Mouse (Mus musculus): ENCODE data around the gene Dgkd. TPM values are rescaled to one million over a fixed set of nuclear protein-coding genes. Genes with fewer than 3 reads are reported as not detected.

The Dgkd gene
- total RNA-seq, 4 experiments from 2014 or later, result 102 to 113 (median 110) TPM

- no peak for DNase-seq (ENCODE audit: low spot score in 2 of 2)
These were observed 27.8 kb downstream of the Dgkd start for GRCm38 (mm10) chr1:87880856-87881255.

DNA sequence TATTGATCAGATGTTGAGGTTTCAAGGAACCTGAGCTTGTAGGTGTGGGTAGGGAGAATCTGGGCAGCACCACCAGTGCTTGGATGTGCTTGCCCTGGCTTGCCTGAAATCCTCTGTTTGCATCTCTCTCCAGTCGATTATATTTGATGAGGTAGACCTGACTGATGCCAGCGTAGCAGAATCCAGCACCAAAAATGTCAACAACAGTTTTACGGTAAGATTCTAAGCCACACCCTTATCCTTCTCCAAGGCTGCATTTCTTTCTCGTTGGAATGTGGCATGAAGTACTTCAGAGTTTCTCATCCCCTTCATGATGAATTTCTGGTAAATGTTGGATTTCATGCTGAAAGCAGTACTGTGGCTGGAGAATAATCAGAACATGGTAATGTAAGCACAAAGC, 28.6 kb downstream of the Dgkd start:
- no peak for DNase-seq (ENCODE audit: low spot score in 2 of 2)

- DNase-seq (ENCODE audit: low spot score in 2 of 2), result no peak
These were observed 29.5 kb downstream of the Dgkd start for GRCm38 (mm10) chr1:87882554-87882953.

GRCm38 (mm10) chr1:87890960-87891359, 37.9 kb downstream of the Dgkd start:
- DNase-seq (ENCODE audit: low spot score in 2 of 2), result no peak

DNA sequence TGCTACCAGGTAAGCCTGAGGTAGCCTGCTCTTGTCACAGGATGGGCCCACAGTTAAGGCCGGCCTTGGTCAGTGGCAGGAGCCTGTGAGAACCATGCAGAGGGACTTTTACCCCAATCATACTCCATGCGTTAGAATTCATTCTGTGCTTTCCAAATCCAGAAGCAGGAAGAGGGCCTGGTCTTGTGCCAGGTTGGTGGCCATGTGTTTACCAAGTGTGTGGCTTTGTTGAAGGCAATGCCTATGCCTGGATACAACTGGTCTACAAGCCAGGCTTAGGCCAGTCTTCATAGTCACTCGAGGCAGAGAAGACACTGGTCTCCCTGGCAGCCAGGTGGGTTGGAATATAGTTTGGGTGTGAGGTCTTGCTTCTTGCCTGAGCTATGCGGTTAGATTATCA, 38.5 kb downstream of the Dgkd start:
- DNase-seq (ENCODE audit: low spot score in 2 of 2), result no peak

- DNase-seq (ENCODE audit: low spot score in 2 of 2), result no peak
These were observed 39.4 kb downstream of the Dgkd start for GRCm38 (mm10) chr1:87892499-87892898.

GRCm38 (mm10) chr1:87893414-87893813, 40.3 kb downstream of the Dgkd start:
- no peak for DNase-seq (ENCODE audit: low spot score in 2 of 2)

- DNase-seq (ENCODE audit: low spot score in 2 of 2), result no peak
These were observed 43.8 kb downstream of the Dgkd start for GRCm38 (mm10) chr1:87896921-87897320.

DNA sequence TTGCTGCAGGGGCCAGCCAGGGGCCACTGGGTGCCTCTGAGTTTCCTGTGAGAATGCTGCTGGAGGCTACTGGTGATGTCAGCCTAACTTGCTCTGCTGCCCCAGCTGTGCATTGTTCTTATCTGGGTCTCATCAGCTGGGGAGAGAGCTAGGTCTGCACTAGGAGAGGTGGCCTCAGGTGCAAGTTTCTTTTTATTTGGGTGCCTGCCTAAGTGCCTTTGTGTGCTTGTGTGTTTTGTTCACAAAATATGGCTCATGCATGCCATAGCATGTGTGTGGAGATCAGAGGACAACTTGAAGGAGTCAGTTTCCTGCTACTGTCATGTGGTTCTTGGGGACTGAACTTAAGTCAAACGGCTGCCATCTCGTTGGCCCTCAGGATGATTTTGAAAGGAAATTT, 46.6 kb downstream of the Dgkd start:
- DNase-seq (ENCODE audit: low spot score in 2 of 2), result no peak

GRCm38 (mm10) chr1:87900979-87901378, 47.9 kb downstream of the Dgkd start:
- DNase-seq (ENCODE audit: low spot score in 2 of 2), result no peak

DNA sequence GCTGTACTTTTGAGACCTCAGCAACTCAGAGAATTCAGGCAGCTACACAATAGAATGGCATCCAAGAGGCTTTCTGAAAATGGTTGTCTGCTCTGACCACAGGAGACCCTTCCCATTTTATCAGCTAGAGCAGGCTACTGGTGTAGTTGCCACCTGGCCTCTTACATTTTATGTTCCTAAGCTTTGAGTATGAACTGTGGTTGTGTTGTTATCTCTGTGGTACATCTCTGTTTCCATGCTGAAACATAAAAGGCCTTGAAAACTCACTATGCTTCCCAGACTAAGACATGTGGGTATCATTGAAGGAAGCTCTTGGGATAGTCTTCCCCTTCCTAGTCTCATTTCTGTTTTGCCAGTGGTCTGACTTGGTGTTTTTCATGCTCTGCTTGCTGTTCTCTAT, 49.1 kb downstream of the Dgkd start:
- DNase-seq (ENCODE audit: low spot score in 2 of 2), result no peak

DNA sequence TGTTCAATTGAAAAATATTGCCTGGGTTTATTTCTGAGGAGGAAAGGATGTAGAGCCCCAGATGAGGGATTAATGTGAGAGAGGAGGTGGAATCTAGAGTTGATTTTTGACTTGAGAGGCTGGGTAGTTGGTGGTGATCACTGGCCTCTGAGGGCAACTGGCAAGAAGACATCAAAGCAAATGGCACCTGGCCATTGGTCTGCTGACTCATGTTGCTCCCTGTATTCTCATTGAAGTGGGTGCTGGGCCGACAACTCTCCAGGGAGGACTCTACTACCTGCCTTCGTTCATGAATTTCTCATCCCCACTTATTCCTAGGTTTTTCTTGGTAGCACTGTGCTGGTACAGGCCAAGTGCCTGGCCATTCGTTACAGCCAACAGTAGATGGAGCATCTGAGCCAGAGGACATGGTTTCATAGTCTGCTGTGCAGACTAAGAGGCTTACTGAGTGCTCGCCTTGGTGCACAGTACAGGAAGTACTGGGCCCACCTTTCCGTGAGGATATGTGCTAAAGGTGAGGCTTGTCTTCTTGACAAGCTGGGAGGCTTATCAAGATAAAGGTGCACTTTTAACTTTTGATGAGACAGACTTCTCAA, 53.4 kb downstream of the Dgkd start:
- DNase-seq (ENCODE audit: low spot score in 2 of 2), result no peak

DNA sequence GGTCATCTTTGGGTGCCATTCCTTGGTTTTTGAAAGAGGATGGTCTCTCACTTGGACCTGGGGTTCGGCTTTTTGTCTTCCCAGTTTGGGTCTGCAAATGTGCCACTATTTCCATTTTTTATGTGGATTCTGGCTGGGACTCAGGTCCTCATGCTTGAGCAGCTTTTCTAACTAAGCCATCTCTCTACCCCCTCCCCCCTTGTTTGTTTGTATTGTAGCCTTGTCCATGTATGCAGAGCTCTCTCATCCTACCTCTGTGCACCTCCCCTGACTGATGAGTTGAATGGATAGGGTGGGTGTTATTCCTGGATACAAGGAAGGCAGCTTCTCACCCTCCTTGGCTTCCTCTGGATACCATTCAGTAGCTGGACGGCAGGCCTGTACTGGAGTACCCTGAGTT, 54.9 kb downstream of the Dgkd start:
- DNase-seq (ENCODE audit: low spot score in 2 of 2), result no peak

- no peak for DNase-seq (ENCODE audit: low spot score in 2 of 2)
These were observed 55.6 kb downstream of the Dgkd start for GRCm38 (mm10) chr1:87908736-87909135.

DNA sequence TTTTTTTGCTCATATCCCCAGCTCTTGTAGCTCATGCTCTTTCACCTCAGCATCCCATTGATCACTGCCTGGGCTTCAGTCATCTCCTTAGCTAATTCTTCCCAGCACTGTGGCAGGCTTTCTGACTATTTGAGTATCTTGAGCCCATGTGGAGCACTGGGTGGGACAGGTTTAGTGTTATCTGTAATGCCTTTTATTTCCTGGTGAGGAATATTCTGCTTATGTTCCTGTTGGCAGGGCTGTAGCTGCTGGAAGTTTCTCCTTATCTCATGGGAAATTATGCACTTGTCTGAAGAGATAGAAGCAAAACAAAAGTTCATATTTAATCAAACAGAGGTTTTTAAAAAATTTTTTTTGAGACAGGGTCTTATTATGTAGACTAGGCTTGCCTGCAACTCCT, 56.5 kb downstream of the Dgkd start:
- DNase-seq (ENCODE audit: low spot score in 2 of 2), result no peak

- no peak for DNase-seq (ENCODE audit: low spot score in 2 of 2)
These were observed 57.3 kb downstream of the Dgkd start for GRCm38 (mm10) chr1:87910428-87910827.

- DNase-seq (ENCODE audit: low spot score in 2 of 2), result no peak
These were observed 60.3 kb downstream of the Dgkd start for GRCm38 (mm10) chr1:87913356-87913755.

- DNase-seq (ENCODE audit: low spot score in 2 of 2), result no peak
These were observed 64.3 kb downstream of the Dgkd start for GRCm38 (mm10) chr1:87917361-87917760.

DNA sequence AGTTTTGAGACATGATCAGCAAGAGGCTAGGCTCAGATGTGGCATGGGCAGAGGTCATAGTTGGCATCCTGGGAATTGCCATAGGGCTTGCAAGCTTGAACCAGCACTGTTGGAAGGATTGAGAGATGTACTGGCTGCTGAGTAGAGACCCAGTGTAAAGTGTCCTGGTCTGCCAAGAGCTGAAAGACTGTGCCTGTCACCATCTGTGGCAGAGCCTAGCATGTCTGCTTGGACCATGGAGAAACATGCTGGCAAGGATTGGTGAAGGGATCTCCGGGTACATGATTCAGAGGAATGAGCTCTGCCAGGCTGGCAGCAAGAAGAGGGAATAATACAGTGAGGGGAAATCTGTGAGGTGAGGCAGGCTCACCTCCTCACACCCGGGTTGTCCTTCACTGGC, 65.0 kb downstream of the Dgkd start:
- peak in 1 of 2 experiments; percentile 48 for DNase-seq (ENCODE audit: low spot score in 2 of 2)

GRCm38 (mm10) chr1:87920056-87920614, 67.0 kb downstream of the Dgkd start:
- DNase-seq (ENCODE audit: low spot score in 2 of 2), result no peak

DNA sequence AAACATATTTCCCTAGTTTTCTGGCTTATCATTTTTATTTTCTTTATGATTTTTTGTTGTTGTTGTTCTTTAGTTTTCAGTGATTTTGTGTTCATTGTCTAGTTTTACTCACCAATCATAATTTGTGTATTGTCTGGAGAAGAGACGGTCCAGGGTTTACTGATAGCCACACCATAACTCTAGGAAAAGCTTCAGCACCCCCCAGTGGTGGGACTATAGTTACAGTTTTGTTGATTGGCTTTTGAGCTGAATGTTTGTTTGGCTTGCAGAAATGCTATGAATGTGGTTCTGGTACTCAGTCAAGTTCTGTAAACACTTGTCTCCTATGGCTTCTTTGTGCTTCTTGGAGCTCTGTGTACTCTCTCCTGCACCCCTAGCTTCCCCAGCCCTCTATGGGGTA, 69.6 kb downstream of the Dgkd start:
- DNase-seq (ENCODE audit: low spot score in 2 of 2), result no peak

GRCm38 (mm10) chr1:87924888-87925287, 71.8 kb downstream of the Dgkd start:
- no peak for DNase-seq (ENCODE audit: low spot score in 2 of 2)

DNA sequence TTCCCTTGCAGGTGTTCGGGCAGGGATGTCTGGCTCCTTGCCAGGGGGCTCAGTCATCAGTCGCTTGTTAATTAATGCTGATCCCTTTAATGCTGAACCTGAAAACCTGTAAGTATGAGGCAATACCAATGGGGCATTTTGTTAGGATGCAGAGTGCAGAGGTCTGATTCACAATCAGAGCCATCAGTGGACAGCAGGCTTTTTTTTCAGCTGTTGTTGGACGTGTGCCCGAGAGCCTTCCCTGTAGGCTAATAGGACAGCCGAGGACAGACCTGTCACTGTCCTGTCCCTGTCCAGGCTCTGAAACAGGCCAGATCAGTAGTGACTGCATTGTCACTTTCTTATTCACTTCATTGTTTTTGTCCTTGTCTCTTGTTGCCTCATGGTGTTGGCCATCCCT, 76.6 kb downstream of the Dgkd start:
- no peak for DNase-seq (ENCODE audit: low spot score in 2 of 2)

DNA sequence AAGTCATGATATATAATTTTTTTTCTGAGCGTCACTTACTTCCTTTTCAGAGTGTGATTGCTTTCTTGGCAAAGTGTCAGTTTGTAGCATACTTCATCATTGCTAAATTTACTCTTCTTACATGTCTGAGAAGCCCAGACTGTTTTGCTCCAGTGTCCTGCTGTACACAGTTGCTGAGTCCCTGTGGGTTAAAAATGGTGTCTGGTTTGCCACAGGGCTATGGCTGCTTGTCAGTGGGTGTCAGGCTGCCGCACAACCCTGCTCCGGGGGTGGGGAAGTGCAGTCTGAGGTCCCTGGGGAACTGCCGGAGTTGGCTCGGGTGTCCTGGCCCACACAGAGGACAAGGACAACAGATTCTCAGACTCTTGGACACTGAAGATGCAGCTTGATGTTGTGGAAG, 80.0 kb downstream of the Dgkd start:
- no peak for DNase-seq (ENCODE audit: low spot score in 2 of 2)
